Mouse (Mus musculus): ENCODE measurements around the gene Wfdc2. TPM values are rescaled to one million over a fixed set of nuclear protein-coding genes. Genes with fewer than 3 reads are reported as not detected.

The Wfdc2 gene
- not detected for polyA plus RNA-seq (2014; fragmentation: Illumina TruSeq; extraction: RNeasy Lipid Tissue Mini Kit (QIAGEN cat#74804); ENCODE audit: low replicate concordance)

DNA sequence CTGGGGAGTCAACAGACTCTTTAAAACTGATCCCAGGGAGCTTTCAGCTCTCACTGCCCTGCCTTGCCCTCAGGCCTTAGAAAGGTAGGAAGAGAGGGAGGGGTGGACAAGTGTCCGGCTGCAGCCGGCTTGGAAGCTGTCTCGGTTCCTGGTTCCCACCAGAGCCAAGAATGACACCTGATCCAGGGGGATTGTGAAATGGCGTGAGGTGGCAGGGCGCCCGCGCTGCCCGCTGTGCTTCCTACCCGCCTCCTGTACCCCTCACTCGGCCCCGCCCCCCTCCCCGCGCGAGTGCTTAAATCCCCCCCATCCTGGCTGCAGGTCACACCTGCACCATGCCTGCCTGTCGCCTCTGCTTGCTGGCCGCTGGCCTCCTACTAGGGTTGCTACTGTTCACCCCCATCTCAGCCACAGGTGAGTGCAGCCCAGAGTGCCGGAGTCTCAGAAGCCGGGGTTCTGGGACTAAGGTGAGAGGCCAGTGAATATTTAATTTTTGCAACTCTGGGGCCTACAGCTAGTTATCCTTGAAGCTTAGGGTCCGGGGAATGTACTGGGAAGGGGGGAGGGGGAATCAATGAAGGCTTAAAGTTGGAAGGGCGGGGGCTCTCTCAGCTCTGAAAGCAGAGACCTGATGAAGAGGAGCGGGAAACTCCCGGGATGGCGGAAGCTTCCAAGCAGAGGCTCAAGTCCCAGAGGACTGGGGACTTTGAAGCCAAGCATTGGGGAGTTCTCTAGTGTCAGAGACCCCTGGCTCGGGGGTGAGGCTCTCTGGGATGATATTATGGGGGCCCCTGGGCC is at the start of gene Wfdc2:
TSS of gene Wfdc2 (plus strand) at position 23 of the 798 bp plus-strand sequence.

DNA sequence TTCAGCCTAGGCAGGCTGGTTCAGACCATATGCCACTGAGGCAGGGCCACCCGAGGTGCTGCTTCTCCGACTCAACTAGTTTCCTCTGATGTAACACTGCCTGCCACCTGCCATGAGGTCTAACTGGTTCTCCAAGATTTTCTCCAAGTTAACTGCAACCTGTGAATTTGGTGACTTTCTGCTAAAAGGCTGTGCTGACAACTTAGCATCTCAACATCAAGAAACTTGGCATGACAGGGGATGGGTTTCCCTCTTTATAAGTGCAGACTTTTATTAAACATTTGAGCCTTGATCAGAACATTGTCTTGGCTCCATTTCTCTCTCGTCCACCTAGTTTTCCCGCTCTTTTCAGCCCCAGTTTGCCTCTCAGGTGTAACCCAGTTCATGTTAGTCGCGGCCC is 11.1 kb downstream of the Wfdc2 start, which contains the start of gene Spint3:
TSS of gene Spint3 (minus strand) at position 101 of the 400 bp plus-strand sequence.

DNA sequence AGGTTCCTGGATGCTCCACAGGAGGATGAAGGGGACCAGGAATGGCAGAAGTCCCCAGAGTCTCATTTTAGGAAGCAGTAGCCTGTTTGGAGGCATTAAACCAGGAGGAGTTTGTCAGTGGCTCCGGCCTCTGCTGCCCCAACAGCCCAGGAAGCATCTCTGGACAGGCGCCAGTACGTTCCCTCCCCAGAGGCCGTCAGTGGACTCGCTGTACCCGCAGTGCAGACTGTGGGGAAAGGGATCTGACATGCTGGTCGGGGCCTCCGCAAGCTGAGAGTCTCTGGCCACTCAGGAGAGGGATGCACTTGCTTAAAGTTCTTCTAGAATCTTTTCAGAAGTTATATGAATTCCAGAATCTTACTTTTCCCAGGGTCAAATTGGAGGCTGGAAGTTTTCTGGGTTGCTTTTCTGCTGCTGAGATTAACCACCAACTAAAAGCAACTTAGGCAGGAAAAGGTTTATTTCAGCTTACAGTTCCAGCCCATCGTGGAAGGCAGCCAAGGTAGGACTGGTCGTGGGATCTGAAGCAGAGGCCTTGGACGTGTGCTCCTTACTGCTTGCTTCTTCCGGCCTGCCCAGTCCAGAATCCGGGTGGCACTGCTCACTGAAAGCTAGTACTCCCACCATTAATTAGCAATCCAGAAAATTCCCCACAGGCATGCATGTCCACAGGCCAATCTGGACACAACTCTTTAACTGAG is 23.0 kb downstream of the Wfdc2 start, which contains the start of gene Wfdc6a:
TSS of gene Wfdc6a (minus strand) at position 423 of the 701 bp plus-strand sequence.

DNA sequence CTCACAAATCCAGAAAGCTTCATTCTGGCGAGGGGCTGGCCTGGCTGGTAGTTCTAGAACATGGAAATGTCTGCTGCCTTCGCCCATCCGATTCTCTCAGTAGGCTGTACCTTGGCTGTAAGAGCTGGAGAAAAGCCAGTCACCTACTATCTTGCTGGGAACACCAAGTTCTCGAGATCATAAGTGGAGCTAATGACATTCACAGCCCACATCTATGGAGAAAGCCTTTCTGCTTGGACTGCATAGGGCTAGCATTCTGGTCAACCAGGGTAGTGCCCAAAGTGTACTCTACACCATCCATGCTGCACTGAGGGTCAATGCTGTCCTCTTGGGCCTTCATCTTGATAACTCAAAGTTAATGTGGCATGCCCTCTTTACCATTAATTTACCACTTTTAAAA is 31.3 kb downstream of the Wfdc2 start, which contains the start of gene Eppin:
TSS of gene Eppin (minus strand) at position 101 of the 400 bp plus-strand sequence.

DNA sequence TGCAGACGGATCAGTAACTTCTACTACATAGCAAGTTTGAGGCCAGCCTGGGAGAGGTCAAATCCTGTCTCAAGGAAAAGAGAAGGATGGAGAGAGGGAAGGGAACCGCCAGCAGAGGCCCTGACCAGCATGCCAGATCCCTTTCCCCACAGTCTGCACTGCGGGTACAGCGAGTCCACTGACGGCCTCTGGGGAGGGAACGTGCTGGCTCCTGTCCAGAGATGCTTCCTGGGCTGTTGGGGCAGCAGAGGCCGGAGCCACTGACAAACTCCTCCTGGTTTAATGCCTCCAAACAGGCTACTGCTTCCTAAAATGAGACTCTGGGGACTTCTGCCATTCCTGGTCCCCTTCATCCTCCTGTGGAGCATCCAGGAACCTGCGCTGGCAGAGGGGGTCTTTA is 51.3 kb downstream of the Wfdc2 start, which contains the start of the genes Wfdc6b and Wfdc8:
TSS of gene Wfdc6b (plus strand) at position 52 of the 400 bp plus-strand sequence.
TSS of gene Wfdc8 (minus strand) at position 156 of the 400 bp plus-strand sequence.

Other genes with a start within 250 kb of the Wfdc2 start
- not detected for gene Svs6, start 245.7 kb upstream of the Wfdc2 start, polyA plus RNA-seq (2014; fragmentation: Illumina TruSeq; extraction: RNeasy Lipid Tissue Mini Kit (QIAGEN cat#74804); ENCODE audit: low replicate concordance)
- not detected for gene Svs5, start 229.7 kb upstream of the Wfdc2 start, polyA plus RNA-seq (2014; fragmentation: Illumina TruSeq; extraction: RNeasy Lipid Tissue Mini Kit (QIAGEN cat#74804); ENCODE audit: low replicate concordance)
- not detected for gene Slpi, start 173.3 kb upstream of the Wfdc2 start, polyA plus RNA-seq (2014; fragmentation: Illumina TruSeq; extraction: RNeasy Lipid Tissue Mini Kit (QIAGEN cat#74804); ENCODE audit: low replicate concordance)
- 1.6 TPM for gene Rbpjl, start 159.3 kb upstream of the Wfdc2 start, polyA plus RNA-seq (2014; fragmentation: Illumina TruSeq; extraction: RNeasy Lipid Tissue Mini Kit (QIAGEN cat#74804); ENCODE audit: low replicate concordance)
- 0.15 TPM for gene Matn4, start 157.3 kb upstream of the Wfdc2 start, polyA plus RNA-seq (2014; fragmentation: Illumina TruSeq; extraction: RNeasy Lipid Tissue Mini Kit (QIAGEN cat#74804); ENCODE audit: low replicate concordance)
- 73.6 TPM for gene Sdc4, start 118.5 kb upstream of the Wfdc2 start, polyA plus RNA-seq (2014; fragmentation: Illumina TruSeq; extraction: RNeasy Lipid Tissue Mini Kit (QIAGEN cat#74804); ENCODE audit: low replicate concordance)
- gene Sys1, start 105.4 kb upstream of the Wfdc2 start, polyA plus RNA-seq (2014; fragmentation: Illumina TruSeq; extraction: RNeasy Lipid Tissue Mini Kit (QIAGEN cat#74804); ENCODE audit: low replicate concordance): 7.5 TPM
- gene Gm20458, start 101.4 kb upstream of the Wfdc2 start, polyA plus RNA-seq (2014; fragmentation: Illumina TruSeq; extraction: RNeasy Lipid Tissue Mini Kit (QIAGEN cat#74804); ENCODE audit: low replicate concordance): not detected
- not detected for gene Trp53tg5, start 88.7 kb upstream of the Wfdc2 start, polyA plus RNA-seq (2014; fragmentation: Illumina TruSeq; extraction: RNeasy Lipid Tissue Mini Kit (QIAGEN cat#74804); ENCODE audit: low replicate concordance)
- 2.4 TPM for gene Dbndd2, start 76.3 kb upstream of the Wfdc2 start, polyA plus RNA-seq (2014; fragmentation: Illumina TruSeq; extraction: RNeasy Lipid Tissue Mini Kit (QIAGEN cat#74804); ENCODE audit: low replicate concordance)
- gene Pigt, start 64.9 kb upstream of the Wfdc2 start, polyA plus RNA-seq (2014; fragmentation: Illumina TruSeq; extraction: RNeasy Lipid Tissue Mini Kit (QIAGEN cat#74804); ENCODE audit: low replicate concordance): 4.8 TPM
- gene Spint3, start 11.0 kb downstream of the Wfdc2 start, polyA plus RNA-seq (2014; fragmentation: Illumina TruSeq; extraction: RNeasy Lipid Tissue Mini Kit (QIAGEN cat#74804); ENCODE audit: low replicate concordance): not detected
- not detected for gene Wfdc6a, start 23.0 kb downstream of the Wfdc2 start, polyA plus RNA-seq (2014; fragmentation: Illumina TruSeq; extraction: RNeasy Lipid Tissue Mini Kit (QIAGEN cat#74804); ENCODE audit: low replicate concordance)
- not detected for gene Eppin, start 31.2 kb downstream of the Wfdc2 start, polyA plus RNA-seq (2014; fragmentation: Illumina TruSeq; extraction: RNeasy Lipid Tissue Mini Kit (QIAGEN cat#74804); ENCODE audit: low replicate concordance)
- gene Wfdc6b, start 51.1 kb downstream of the Wfdc2 start, polyA plus RNA-seq (2014; fragmentation: Illumina TruSeq; extraction: RNeasy Lipid Tissue Mini Kit (QIAGEN cat#74804); ENCODE audit: low replicate concordance): not detected
- gene Wfdc8, start 51.2 kb downstream of the Wfdc2 start, polyA plus RNA-seq (2014; fragmentation: Illumina TruSeq; extraction: RNeasy Lipid Tissue Mini Kit (QIAGEN cat#74804); ENCODE audit: low replicate concordance): not detected
- gene Wfdc16, start 76.4 kb downstream of the Wfdc2 start, polyA plus RNA-seq (2014; fragmentation: Illumina TruSeq; extraction: RNeasy Lipid Tissue Mini Kit (QIAGEN cat#74804); ENCODE audit: low replicate concordance): 1.9 TPM
- gene Wfdc10, start 93.6 kb downstream of the Wfdc2 start, polyA plus RNA-seq (2014; fragmentation: Illumina TruSeq; extraction: RNeasy Lipid Tissue Mini Kit (QIAGEN cat#74804); ENCODE audit: low replicate concordance): not detected
- gene Wfdc9, start 94.2 kb downstream of the Wfdc2 start, polyA plus RNA-seq (2014; fragmentation: Illumina TruSeq; extraction: RNeasy Lipid Tissue Mini Kit (QIAGEN cat#74804); ENCODE audit: low replicate concordance): not detected
- not detected for gene Wfdc11, start 111.7 kb downstream of the Wfdc2 start, polyA plus RNA-seq (2014; fragmentation: Illumina TruSeq; extraction: RNeasy Lipid Tissue Mini Kit (QIAGEN cat#74804); ENCODE audit: low replicate concordance)
- gene Wfdc13, start 122.7 kb downstream of the Wfdc2 start, polyA plus RNA-seq (2014; fragmentation: Illumina TruSeq; extraction: RNeasy Lipid Tissue Mini Kit (QIAGEN cat#74804); ENCODE audit: low replicate concordance): not detected
- not detected for gene Spint4, start 136.1 kb downstream of the Wfdc2 start, polyA plus RNA-seq (2014; fragmentation: Illumina TruSeq; extraction: RNeasy Lipid Tissue Mini Kit (QIAGEN cat#74804); ENCODE audit: low replicate concordance)
- gene Spint5, start 152.9 kb downstream of the Wfdc2 start, polyA plus RNA-seq (2014; fragmentation: Illumina TruSeq; extraction: RNeasy Lipid Tissue Mini Kit (QIAGEN cat#74804); ENCODE audit: low replicate concordance): not detected
- gene Wfdc3, start 183.5 kb downstream of the Wfdc2 start, polyA plus RNA-seq (2014; fragmentation: Illumina TruSeq; extraction: RNeasy Lipid Tissue Mini Kit (QIAGEN cat#74804); ENCODE audit: low replicate concordance): 0.71 TPM
- gene Dnttip1, start 183.6 kb downstream of the Wfdc2 start, polyA plus RNA-seq (2014; fragmentation: Illumina TruSeq; extraction: RNeasy Lipid Tissue Mini Kit (QIAGEN cat#74804); ENCODE audit: low replicate concordance): 3.3 TPM
- gene Ube2c, start 207.5 kb downstream of the Wfdc2 start, polyA plus RNA-seq (2014; fragmentation: Illumina TruSeq; extraction: RNeasy Lipid Tissue Mini Kit (QIAGEN cat#74804); ENCODE audit: low replicate concordance): 13.1 TPM
- not detected for gene Tnnc2, start 217.6 kb downstream of the Wfdc2 start, polyA plus RNA-seq (2014; fragmentation: Illumina TruSeq; extraction: RNeasy Lipid Tissue Mini Kit (QIAGEN cat#74804); ENCODE audit: low replicate concordance)
- 1.2 TPM for gene Snx21, start 223.4 kb downstream of the Wfdc2 start, polyA plus RNA-seq (2014; fragmentation: Illumina TruSeq; extraction: RNeasy Lipid Tissue Mini Kit (QIAGEN cat#74804); ENCODE audit: low replicate concordance)
- 2.0 TPM for gene Acot8, start 242.5 kb downstream of the Wfdc2 start, polyA plus RNA-seq (2014; fragmentation: Illumina TruSeq; extraction: RNeasy Lipid Tissue Mini Kit (QIAGEN cat#74804); ENCODE audit: low replicate concordance)
- 1.6 TPM for gene Zswim3, start 242.7 kb downstream of the Wfdc2 start, polyA plus RNA-seq (2014; fragmentation: Illumina TruSeq; extraction: RNeasy Lipid Tissue Mini Kit (QIAGEN cat#74804); ENCODE audit: low replicate concordance)